Mouse (Mus musculus): ENCODE results near the gene Znrf1. TPM values are rescaled to one million over a fixed set of nuclear protein-coding genes. Genes with fewer than 3 reads are reported as not detected.
A peak's percentile ranks its signal among the peaks of the same experiment; 100 is the strongest.

The Znrf1 gene
- polyA plus RNA-seq, 1 experiment, result 36.6 TPM

- Histone ChIP-seq H3K4me3 (ENCODE audit: insufficient read depth, poor library complexity, severe bottlenecking) (no peak overlapping the region), H3ac (ENCODE audit: control insufficient read depth, insufficient read length, low read depth) (no peak overlapping the region)
- TF ChIP-seq CEBPB (IDR thresholded peaks at IDR 0.05; ENCODE audit: low read depth), result no peak
- TF ChIP-seq CTCF (IDR thresholded peaks at IDR 0.05; ENCODE audit: control insufficient read depth, insufficient read depth, insufficient read length), result no peak
- no peak for TF ChIP-seq MAX (IDR thresholded peaks at IDR 0.05)
- no peak for TF ChIP-seq FOSL1 (IDR thresholded peaks at IDR 0.05; ENCODE audit: insufficient read depth, low read length, poor library complexity, severe bottlenecking)
- TF ChIP-seq MYOD1 (IDR thresholded peaks at IDR 0.05; ENCODE audit: control insufficient read depth, insufficient read length, low read depth), result no peak
- no peak for TF ChIP-seq MYOG (IDR thresholded peaks at IDR 0.05; ENCODE audit: control insufficient read depth, extremely low read depth, insufficient read length)
Measured at GRCm38 (mm10) chr8:111650651-111651050, 114.8 kb downstream of the Znrf1 start.

GRCm38 (mm10) chr8:111653524-111653923 lies 117.6 kb downstream of the Znrf1 start:
- no peaks in the 10 kb centered on the region for H3K27me3 ChIP-seq (ENCODE audit: control insufficient read depth, insufficient read depth, insufficient read length)
- H3K79me2 ChIP-seq (ENCODE audit: control insufficient read depth, insufficient read depth), result peaks cover 95% of the 10 kb centered on the region
- H3K4me3 ChIP-seq (ENCODE audit: insufficient read depth, poor library complexity, severe bottlenecking), result no peak overlapping the region
- H3K79me3 ChIP-seq (ENCODE audit: low read depth), result peaks cover 42% of the 10 kb centered on the region
- no peak overlapping the region for H3ac ChIP-seq (ENCODE audit: control insufficient read depth, insufficient read length, low read depth)
- TF ChIP-seq MYOG (IDR thresholded peaks at IDR 0.05; ENCODE audit: control insufficient read depth, extremely low read depth, insufficient read length), result no peak
- no peak for TF ChIP-seq CEBPB (IDR thresholded peaks at IDR 0.05; ENCODE audit: low read depth)
- TF ChIP-seq USF1 (IDR thresholded peaks at IDR 0.05; ENCODE audit: low read depth), result no peak
- TF ChIP-seq CTCF (IDR thresholded peaks at IDR 0.05; ENCODE audit: control insufficient read depth, insufficient read depth, insufficient read length), result no peak
- no peak for TF ChIP-seq MAX (IDR thresholded peaks at IDR 0.05)
- no peak for TF ChIP-seq FOSL1 (IDR thresholded peaks at IDR 0.05; ENCODE audit: insufficient read depth, low read length, poor library complexity, severe bottlenecking)
- no peak for TF ChIP-seq MYOD1 (IDR thresholded peaks at IDR 0.05; ENCODE audit: control insufficient read depth, insufficient read length, low read depth)
- no peaks in the 10 kb centered on the region for H3K36me3 ChIP-seq (ENCODE audit: control insufficient read depth, insufficient read depth)

More at GRCm38 (mm10) chr8:111650651-111651050, 114.8 kb downstream of the Znrf1 start:
- H3K79me3 ChIP-seq (ENCODE audit: low read depth), result peaks cover 55% of the 10 kb centered on the region
- H3K36me3 ChIP-seq (ENCODE audit: control insufficient read depth, insufficient read depth), result peaks cover 3% of the 10 kb centered on the region
- no peaks in the 10 kb centered on the region for H3K27me3 ChIP-seq (ENCODE audit: control insufficient read depth, insufficient read depth, insufficient read length)
- H3K79me2 ChIP-seq (ENCODE audit: control insufficient read depth, insufficient read depth), result peaks cover 98% of the 10 kb centered on the region

- H3K27me3 ChIP-seq (ENCODE audit: control insufficient read depth, insufficient read depth, insufficient read length), result no peaks in the 10 kb centered on the region
- peaks cover 26% of the 10 kb centered on the region for H3K79me3 ChIP-seq (ENCODE audit: low read depth)
- H3K79me2 ChIP-seq (ENCODE audit: control insufficient read depth, insufficient read depth), result peaks cover 69% of the 10 kb centered on the region
- no peak overlapping the region for H3K4me3 ChIP-seq (ENCODE audit: insufficient read depth, poor library complexity, severe bottlenecking)
- H3K36me3 ChIP-seq (ENCODE audit: control insufficient read depth, insufficient read depth), result no peaks in the 10 kb centered on the region
- H3ac ChIP-seq (ENCODE audit: control insufficient read depth, insufficient read length, low read depth), result no peak overlapping the region
- TF ChIP-seq CEBPB (IDR thresholded peaks at IDR 0.05; ENCODE audit: low read depth), result no peak
- TF ChIP-seq USF1 (IDR thresholded peaks at IDR 0.05; ENCODE audit: low read depth), result no peak
- no peak for TF ChIP-seq CTCF (IDR thresholded peaks at IDR 0.05; ENCODE audit: control insufficient read depth, insufficient read depth, insufficient read length)
- no peak for TF ChIP-seq MAX (IDR thresholded peaks at IDR 0.05)
- no peak for TF ChIP-seq MYOD1 (IDR thresholded peaks at IDR 0.05; ENCODE audit: control insufficient read depth, insufficient read length, low read depth)
- TF ChIP-seq MYOG (IDR thresholded peaks at IDR 0.05; ENCODE audit: control insufficient read depth, extremely low read depth, insufficient read length), result no peak
- no peak for TF ChIP-seq FOSL1 (IDR thresholded peaks at IDR 0.05; ENCODE audit: insufficient read depth, low read length, poor library complexity, severe bottlenecking)
Measured at GRCm38 (mm10) chr8:111657312-111657854, 121.5 kb downstream of the Znrf1 start.

- no peak overlapping the region for H3ac ChIP-seq (ENCODE audit: control insufficient read depth, insufficient read length, low read depth)
- peaks cover 19% of the 10 kb centered on the region for H3K79me3 ChIP-seq (ENCODE audit: low read depth)
- TF ChIP-seq CTCF (IDR thresholded peaks at IDR 0.05; ENCODE audit: control insufficient read depth, insufficient read depth, insufficient read length) (no peak), FOSL1 (IDR thresholded peaks at IDR 0.05; ENCODE audit: insufficient read depth, low read length, poor library complexity, severe bottlenecking) (no peak), USF1 (IDR thresholded peaks at IDR 0.05; ENCODE audit: low read depth) (no peak), MYOG (IDR thresholded peaks at IDR 0.05; ENCODE audit: control insufficient read depth, extremely low read depth, insufficient read length) (no peak), MAX (IDR thresholded peaks at IDR 0.05) (no peak), MYOD1 (IDR thresholded peaks at IDR 0.05; ENCODE audit: control insufficient read depth, insufficient read length, low read depth) (no peak), CEBPB (IDR thresholded peaks at IDR 0.05; ENCODE audit: low read depth) (no peak)
- H3K36me3 ChIP-seq (ENCODE audit: control insufficient read depth, insufficient read depth), result no peaks in the 10 kb centered on the region
- peaks cover 53% of the 10 kb centered on the region for H3K79me2 ChIP-seq (ENCODE audit: control insufficient read depth, insufficient read depth)
- no peaks in the 10 kb centered on the region for H3K27me3 ChIP-seq (ENCODE audit: control insufficient read depth, insufficient read depth, insufficient read length)
- H3K4me3 ChIP-seq (ENCODE audit: insufficient read depth, poor library complexity, severe bottlenecking), result no peak overlapping the region
Measured at GRCm38 (mm10) chr8:111658819-111659423, 123.0 kb downstream of the Znrf1 start.

- Histone ChIP-seq H3K79me3 (ENCODE audit: low read depth) (peaks cover 2% of the 10 kb centered on the region), H3K27me3 (ENCODE audit: control insufficient read depth, insufficient read depth, insufficient read length) (no peaks in the 10 kb centered on the region), H3K79me2 (ENCODE audit: control insufficient read depth, insufficient read depth) (peaks cover 18% of the 10 kb centered on the region), H3K4me3 (ENCODE audit: insufficient read depth, poor library complexity, severe bottlenecking) (no peak overlapping the region), H3ac (ENCODE audit: control insufficient read depth, insufficient read length, low read depth) (no peak overlapping the region), H3K36me3 (ENCODE audit: control insufficient read depth, insufficient read depth) (peaks cover 14% of the 10 kb centered on the region)
- peak; percentile 59 for TF ChIP-seq CTCF (IDR thresholded peaks at IDR 0.05; ENCODE audit: control insufficient read depth, insufficient read depth, insufficient read length)
- no peak for TF ChIP-seq FOSL1 (IDR thresholded peaks at IDR 0.05; ENCODE audit: insufficient read depth, low read length, poor library complexity, severe bottlenecking)
Measured at GRCm38 (mm10) chr8:111662473-111662872, 126.6 kb downstream of the Znrf1 start.

Data from C2C12 (cell line).